Mouse (Mus musculus): ENCODE data around the gene Efcab11.

- no peak for TF ChIP-seq POLR2AphosphoS5 (IDR thresholded peaks at IDR 0.05; ENCODE audit: insufficient replicate concordance, low read depth, low read length)
- TF ChIP-seq GATA1 (IDR thresholded peaks at IDR 0.05; ENCODE audit: borderline replicate concordance, low read length), result no peak
- TF ChIP-seq CTCF (IDR thresholded peaks at IDR 0.05; ENCODE audit: low read depth, low read length), result no peak
- no peak for TF ChIP-seq TAL1 (conservative IDR thresholded peaks at IDR 0.05; ENCODE audit: low read depth, low read length)
Observed at GRCm38 (mm10) chr12:99902867-99903370, 18.7 kb upstream of the Efcab11 start.
